In genomic region chr2:49204081-49204480, GRCm38 (mm10) we compare ENCODE assay signal across 25 mouse cellular contexts.
"Had no signal": no experiment of that assay in that cellular context is flagged by ENCODE, and none has a peak within 500 bp of the region (broad histone marks: within the 10 kb centered on the region; RNA-seq: fewer than 3 reads in every experiment).

No protein-coding gene starts in this region.

- H3K27me3 ChIP-seq: heart, embryonic 13.5 days; heart, embryonic 15.5 days; hindbrain, embryonic 13.5 days; hindbrain, embryonic 15.5 days; intestine, embryonic 15.5 days; limb, embryonic 12.5 days; liver, embryonic 13.5 days; liver, embryonic 15.5 days had no signal

- H3K4me1 ChIP-seq: heart, embryonic 13.5 days; heart, embryonic 15.5 days; hindbrain, embryonic 13.5 days; hindbrain, embryonic 15.5 days; intestine, embryonic 15.5 days; limb, embryonic 10.5 days; limb, embryonic 12.5 days; liver, embryonic 13.5 days; liver, embryonic 15.5 days had no signal

- H3K4me3 ChIP-seq: gastrocnemius, adult 2 months; heart, embryonic 13.5 days; heart, embryonic 15.5 days; hindbrain, embryonic 13.5 days; hindbrain, embryonic 15.5 days; intestine, embryonic 15.5 days; left cerebral cortex, adult 2 months; limb, embryonic 10.5 days; limb, embryonic 12.5 days; liver, embryonic 13.5 days; liver, embryonic 15.5 days had no signal

- H3K27ac ChIP-seq: gastrocnemius, adult 2 months; heart, embryonic 13.5 days; heart, embryonic 15.5 days; hindbrain, embryonic 13.5 days; hindbrain, embryonic 15.5 days; intestine, embryonic 15.5 days; left cerebral cortex, adult 2 months; limb, embryonic 10.5 days; limb, embryonic 12.5 days; liver, embryonic 13.5 days; liver, embryonic 15.5 days had no signal

- DNase-seq: gastrocnemius, adult 2 months; gastrocnemius, postnatal 10 days; gastrocnemius, postnatal 25 days; heart, adult 18-20 months; heart, postnatal 14 days; heart, postnatal 36 days; kidney, adult 18-20 months; kidney, adult 8-10 months; kidney, postnatal 10 days; kidney, postnatal 25 days; kidney, postnatal 4 days; liver; liver, embryonic 13.5 days; liver, postnatal 0 days had no signal

- H3K36me3 ChIP-seq: heart, embryonic 13.5 days; heart, embryonic 15.5 days; hindbrain, embryonic 13.5 days; hindbrain, embryonic 15.5 days; intestine, embryonic 15.5 days; limb, embryonic 10.5 days; limb, embryonic 12.5 days; liver, embryonic 13.5 days; liver, embryonic 15.5 days had no signal

- H3K9ac ChIP-seq: heart, embryonic 13.5 days; heart, embryonic 15.5 days; hindbrain, embryonic 13.5 days; hindbrain, embryonic 15.5 days; intestine, embryonic 15.5 days; limb, embryonic 12.5 days; liver, embryonic 13.5 days; liver, embryonic 15.5 days; liver, postnatal 0 days had no signal

- ATAC-seq: inflammation-experienced regulatory T-cells, adult 6 months; intestine, embryonic 15.5 days; intestine, postnatal 0 days; liver, postnatal 0 days had no signal
